Mouse (Mus musculus): ENCODE data around the gene Has3. TPM values are rescaled to one million over a fixed set of nuclear protein-coding genes. Genes with fewer than 3 reads are reported as not detected.

The Has3 gene
- polyA plus RNA-seq, 1 experiment from 2014 or later: 0.09 TPM

Other genes starting within 250 kb of the Has3 start
- 7.2 and 7.4 TPM in 2 replicates for gene Tango6, start 187.2 kb upstream of the Has3 start, polyA plus RNA-seq (2015; fragmentation: Nextera tagmentation; extraction: Ambion mirVana)
- 56.6 and 66.6 TPM in 2 replicates for gene Utp4, start 23.4 kb downstream of the Has3 start, polyA plus RNA-seq (2015; fragmentation: Nextera tagmentation; extraction: Ambion mirVana)
- 8.5 and 9.1 TPM in 2 replicates for gene Sntb2, start 65.5 kb downstream of the Has3 start, polyA plus RNA-seq (2015; fragmentation: Nextera tagmentation; extraction: Ambion mirVana)
- gene Vps4a, start 161.0 kb downstream of the Has3 start, polyA plus RNA-seq (2015; fragmentation: Nextera tagmentation; extraction: Ambion mirVana): 53.9 and 56.9 TPM in 2 replicates
- gene Pdf, start 178.4 kb downstream of the Has3 start, polyA plus RNA-seq (2015; fragmentation: Nextera tagmentation; extraction: Ambion mirVana): 47.1 and 47.7 TPM in 2 replicates
- 32.4 and 32.8 TPM in 2 replicates for gene Cog8, start 186.4 kb downstream of the Has3 start, polyA plus RNA-seq (2015; fragmentation: Nextera tagmentation; extraction: Ambion mirVana)
- gene Nip7, start 186.6 kb downstream of the Has3 start, polyA plus RNA-seq (2015; fragmentation: Nextera tagmentation; extraction: Ambion mirVana): 73.5 and 85.9 TPM in 2 replicates
- gene Tmed6, start 195.4 kb downstream of the Has3 start, polyA plus RNA-seq (2015; fragmentation: Nextera tagmentation; extraction: Ambion mirVana): 52.3 and 60.5 TPM in 2 replicates
- 12.4 and 12.5 TPM in 2 replicates for gene Terf2, start 226.3 kb downstream of the Has3 start, polyA plus RNA-seq (2015; fragmentation: Nextera tagmentation; extraction: Ambion mirVana)